Mouse (Mus musculus): ENCODE data around the gene Fgfr2. TPM values are rescaled to one million over a fixed set of nuclear protein-coding genes. Genes with fewer than 3 reads are reported as not detected.
"Not testable (repeated sequence)": the region's sequence is repeated elsewhere in the genome, so short reads cannot be mapped to it uniquely, and the experiment has no call there.

Fgfr2 gene
- polyA plus RNA-seq, 1 experiment from 2014 or later = 106 TPM

GRCm38 (mm10) chr7:131045258-131045835 is 2077.8 kb downstream of the Fgfr2 start:
- not testable (repeated sequence) for DNase-seq (ENCODE audit: low spot score); H3K36me3 ChIP-seq (ENCODE audit: control insufficient read depth, insufficient read depth, low read length); H3K27ac ChIP-seq (replicated peaks; ENCODE audit: low read depth, low read length); H3K4me3 ChIP-seq (ENCODE audit: low read depth, low read length); H3K27me3 ChIP-seq (replicated peaks; ENCODE audit: control insufficient read depth, insufficient read depth, low read length); H3K9ac ChIP-seq (ENCODE audit: low read depth, low read length); H3K4me2 ChIP-seq (ENCODE audit: low read depth, low read length); H3K9me3 ChIP-seq (ENCODE audit: control insufficient read depth, low read length); H3K4me1 ChIP-seq (ENCODE audit: control insufficient read depth, insufficient read depth, low read length); ATAC-seq (ENCODE audit: low read depth)
- WGBS = 39% methylated on average over 3 of the region's 3 CpGs

- no peak overlapping the region for H3K4me2 ChIP-seq (ENCODE audit: low read depth, low read length)
- H3K27ac ChIP-seq (replicated peaks; ENCODE audit: low read depth, low read length) = no peak overlapping the region
- H3K27me3 ChIP-seq (replicated peaks; ENCODE audit: control insufficient read depth, insufficient read depth, low read length) = no peaks in the 10 kb centered on the region
- H3K4me3 ChIP-seq (ENCODE audit: low read depth, low read length) = no peak overlapping the region
- 48% methylated on average over 1 of the region's 1 CpGs for WGBS
- H3K4me1 ChIP-seq (ENCODE audit: control insufficient read depth, insufficient read depth, low read length) = no peaks in the 10 kb centered on the region
- H3K36me3 ChIP-seq (ENCODE audit: control insufficient read depth, insufficient read depth, low read length) = no peaks in the 10 kb centered on the region
- DNase-seq (ENCODE audit: low spot score) (no peak), ATAC-seq (ENCODE audit: low read depth) (no peak)
- H3K9ac ChIP-seq (ENCODE audit: low read depth, low read length) = no peak overlapping the region
- no peaks in the 10 kb centered on the region for H3K9me3 ChIP-seq (ENCODE audit: control insufficient read depth, low read length)
Measured at GRCm38 (mm10) chr7:131042657-131043056, 2080.5 kb downstream of the Fgfr2 start.

GRCm38 (mm10) chr7:131040760-131041159 is 2082.4 kb downstream of the Fgfr2 start:
- not testable (repeated sequence) for H3K36me3 ChIP-seq (ENCODE audit: control insufficient read depth, insufficient read depth, low read length); H3K27ac ChIP-seq (replicated peaks; ENCODE audit: low read depth, low read length); H3K4me2 ChIP-seq (ENCODE audit: low read depth, low read length); ATAC-seq (ENCODE audit: low read depth); H3K9ac ChIP-seq (ENCODE audit: low read depth, low read length); DNase-seq (ENCODE audit: low spot score); H3K4me1 ChIP-seq (ENCODE audit: control insufficient read depth, insufficient read depth, low read length); H3K27me3 ChIP-seq (replicated peaks; ENCODE audit: control insufficient read depth, insufficient read depth, low read length); H3K9me3 ChIP-seq (ENCODE audit: control insufficient read depth, low read length); H3K4me3 ChIP-seq (ENCODE audit: low read depth, low read length)
- 70% methylated on average over 4 of the region's 8 CpGs for WGBS

GRCm38 (mm10) chr7:131037083-131037482 is 2086.1 kb downstream of the Fgfr2 start:
- DNase-seq (ENCODE audit: low spot score) = no peak
- Histone ChIP-seq H3K9ac (ENCODE audit: low read depth, low read length) (no peak overlapping the region), H3K4me2 (ENCODE audit: low read depth, low read length) (no peak overlapping the region), H3K27ac (replicated peaks; ENCODE audit: low read depth, low read length) (no peak overlapping the region), H3K27me3 (replicated peaks; ENCODE audit: control insufficient read depth, insufficient read depth, low read length) (no peaks in the 10 kb centered on the region), H3K9me3 (ENCODE audit: control insufficient read depth, low read length) (no peaks in the 10 kb centered on the region), H3K36me3 (ENCODE audit: control insufficient read depth, insufficient read depth, low read length) (no peaks in the 10 kb centered on the region), H3K4me1 (ENCODE audit: control insufficient read depth, insufficient read depth, low read length) (no peaks in the 10 kb centered on the region), H3K4me3 (ENCODE audit: low read depth, low read length) (no peak overlapping the region)
- 86% methylated on average over 2 of the region's 2 CpGs for WGBS
- no peak for ATAC-seq (ENCODE audit: low read depth)

- Histone ChIP-seq H3K27ac (replicated peaks; ENCODE audit: low read depth, low read length) (no peak overlapping the region), H3K36me3 (ENCODE audit: control insufficient read depth, insufficient read depth, low read length) (no peaks in the 10 kb centered on the region), H3K4me2 (ENCODE audit: low read depth, low read length) (no peak overlapping the region), H3K9ac (ENCODE audit: low read depth, low read length) (no peak overlapping the region), H3K27me3 (replicated peaks; ENCODE audit: control insufficient read depth, insufficient read depth, low read length) (no peaks in the 10 kb centered on the region), H3K4me3 (ENCODE audit: low read depth, low read length) (no peak overlapping the region), H3K4me1 (ENCODE audit: control insufficient read depth, insufficient read depth, low read length) (no peaks in the 10 kb centered on the region), H3K9me3 (ENCODE audit: control insufficient read depth, low read length) (no peaks in the 10 kb centered on the region)
- 78% methylated on average over 3 of the region's 3 CpGs for WGBS
- DNase-seq (ENCODE audit: low spot score) = no peak
- no peak for ATAC-seq (ENCODE audit: low read depth)
Measured at GRCm38 (mm10) chr7:131036396-131036795, 2086.8 kb downstream of the Fgfr2 start.

GRCm38 (mm10) chr7:131031755-131032154 is 2091.4 kb downstream of the Fgfr2 start, which contains the start of gene Dmbt1:
Gene Dmbt1 (plus strand): TSS chr7:131032053.
- no peak within 1 kb of the TSS for H3K9ac ChIP-seq (ENCODE audit: low read depth, low read length)
- no peak for DNase-seq (ENCODE audit: low spot score)
- H3K27ac ChIP-seq (replicated peaks; ENCODE audit: low read depth, low read length) = no peak within 1 kb of the TSS
- H3K4me1 ChIP-seq (ENCODE audit: control insufficient read depth, insufficient read depth, low read length) = no peaks in the 10 kb centered on the region
- H3K36me3 ChIP-seq (ENCODE audit: control insufficient read depth, insufficient read depth, low read length) = no peaks in the 10 kb centered on the region
- 85% methylated on average over 5 of the region's 5 CpGs for WGBS
- H3K27me3 ChIP-seq (replicated peaks; ENCODE audit: control insufficient read depth, insufficient read depth, low read length) = no peaks in the 10 kb centered on the region
- H3K9me3 ChIP-seq (ENCODE audit: control insufficient read depth, low read length) = no peaks in the 10 kb centered on the region
- H3K4me3 ChIP-seq (ENCODE audit: low read depth, low read length) = no peak within 1 kb of the TSS
- H3K4me2 ChIP-seq (ENCODE audit: low read depth, low read length) = no peak within 1 kb of the TSS
- ATAC-seq (ENCODE audit: low read depth) = no peak

- no peak overlapping the region for H3K27ac ChIP-seq (replicated peaks; ENCODE audit: low read depth, low read length)
- H3K36me3 ChIP-seq (ENCODE audit: control insufficient read depth, insufficient read depth, low read length) = no peaks in the 10 kb centered on the region
- no peaks in the 10 kb centered on the region for H3K27me3 ChIP-seq (replicated peaks; ENCODE audit: control insufficient read depth, insufficient read depth, low read length)
- no peak overlapping the region for H3K9ac ChIP-seq (ENCODE audit: low read depth, low read length)
- H3K4me3 ChIP-seq (ENCODE audit: low read depth, low read length) = no peak overlapping the region
- WGBS = 84% methylated on average over 1 of the region's 1 CpGs
- no peak for ATAC-seq (ENCODE audit: low read depth)
- no peak for DNase-seq (ENCODE audit: low spot score)
- no peak overlapping the region for H3K4me2 ChIP-seq (ENCODE audit: low read depth, low read length)
- H3K9me3 ChIP-seq (ENCODE audit: control insufficient read depth, low read length) = no peaks in the 10 kb centered on the region
- H3K4me1 ChIP-seq (ENCODE audit: control insufficient read depth, insufficient read depth, low read length) = no peaks in the 10 kb centered on the region
Measured at GRCm38 (mm10) chr7:131027557-131027956, 2095.6 kb downstream of the Fgfr2 start.

GRCm38 (mm10) chr7:131024807-131025206 is 2098.3 kb downstream of the Fgfr2 start:
- Histone ChIP-seq H3K4me3 (ENCODE audit: low read depth, low read length) (no peak overlapping the region), H3K36me3 (ENCODE audit: control insufficient read depth, insufficient read depth, low read length) (no peaks in the 10 kb centered on the region), H3K9me3 (ENCODE audit: control insufficient read depth, low read length) (no peaks in the 10 kb centered on the region), H3K9ac (ENCODE audit: low read depth, low read length) (no peak overlapping the region), H3K27me3 (replicated peaks; ENCODE audit: control insufficient read depth, insufficient read depth, low read length) (no peaks in the 10 kb centered on the region), H3K4me1 (ENCODE audit: control insufficient read depth, insufficient read depth, low read length) (no peaks in the 10 kb centered on the region), H3K4me2 (ENCODE audit: low read depth, low read length) (no peak overlapping the region), H3K27ac (replicated peaks; ENCODE audit: low read depth, low read length) (no peak overlapping the region)
- no peak for DNase-seq (ENCODE audit: low spot score)
- no peak for ATAC-seq (ENCODE audit: low read depth)
- WGBS = 64% methylated on average over 1 of the region's 1 CpGs

- ATAC-seq (ENCODE audit: low read depth) (no peak), DNase-seq (ENCODE audit: low spot score) (no peak)
- H3K4me1 ChIP-seq (ENCODE audit: control insufficient read depth, insufficient read depth, low read length) = no peaks in the 10 kb centered on the region
- no peak overlapping the region for H3K27ac ChIP-seq (replicated peaks; ENCODE audit: low read depth, low read length)
- H3K36me3 ChIP-seq (ENCODE audit: control insufficient read depth, insufficient read depth, low read length) = no peaks in the 10 kb centered on the region
- no peak overlapping the region for H3K4me3 ChIP-seq (ENCODE audit: low read depth, low read length)
- 89% methylated on average over 2 of the region's 2 CpGs for WGBS
- H3K27me3 ChIP-seq (replicated peaks; ENCODE audit: control insufficient read depth, insufficient read depth, low read length) = no peaks in the 10 kb centered on the region
- H3K9ac ChIP-seq (ENCODE audit: low read depth, low read length) = no peak overlapping the region
- no peak overlapping the region for H3K4me2 ChIP-seq (ENCODE audit: low read depth, low read length)
- 0 out of 2 replicates have a peak, but pooled peaks cover 5% of the 10 kb centered on the region for H3K9me3 ChIP-seq (ENCODE audit: control insufficient read depth, low read length)
Measured at GRCm38 (mm10) chr7:131019181-131019580, 2104.0 kb downstream of the Fgfr2 start.
